Mouse (Mus musculus) adrenal gland, adult 18-20 months (tissue): ENCODE results near the gene Krtap7-1. TPM values are rescaled to one million over a fixed set of nuclear protein-coding genes. Genes with fewer than 3 reads are reported as not detected.

ENCODE experiments used
- total RNA-seq, 2 experiments: library from RNA; stranded (reverse); gene quantifications; 1 replicate in 1 of 2; 2 replicates in 1 of 2; pipeline ENCODE4 v1.2.3; 2021

Gene Krtap7-1
- total RNA-seq, 2 experiments from 2014 or later: not detected

Other genes starting within 250 kb of the Krtap7-1 start
- not detected for gene Krtap21-1, start 104.5 kb downstream of the Krtap7-1 start, total RNA-seq
- not detected for gene Krtap6-2, start 88.2 kb downstream of the Krtap7-1 start, total RNA-seq
- gene Krtap8-1, start 20.4 kb downstream of the Krtap7-1 start, total RNA-seq: not detected
- not detected for gene Krtap11-1, start 62.9 kb upstream of the Krtap7-1 start, total RNA-seq